Mouse (Mus musculus): ENCODE measurements around the gene Ifitm10.
"Not testable (repeated sequence)": the region's sequence is repeated elsewhere in the genome, so short reads cannot be mapped to it uniquely, and the experiment has no call there.

GRCm38 (mm10) chr7:142297018-142297417, 76.5 kb downstream of the Ifitm10 start, which contains the start of gene Krtap5-1:
- TF ChIP-seq CTCF (IDR thresholded peaks at IDR 0.05; ENCODE audit: borderline replicate concordance, control insufficient read depth, extremely low read depth, insufficient read depth, low read length, poor library complexity); POLR2A (IDR thresholded peaks at IDR 0.05; ENCODE audit: control insufficient read depth, extremely low read depth, insufficient read depth, low read length, poor library complexity): not testable (repeated sequence)
